Mouse (Mus musculus): ENCODE measurements at regions not wholly inside any gene's neighbourhood (a gene's known extent, or its start where the extent isn't known, plus 50 kb on each side); places are given as distances from the start of the nearest gene placed in this dataset.

- H3K27me3 ChIP-seq (replicated peaks; ENCODE audit: control insufficient read depth, insufficient read depth, low read length), result no peaks in the 10 kb centered on the region
- no peaks in the 10 kb centered on the region for H3K4me1 ChIP-seq (ENCODE audit: control insufficient read depth, insufficient read depth, low read length)
- no peaks in the 10 kb centered on the region for H3K36me3 ChIP-seq (ENCODE audit: control insufficient read depth, insufficient read depth, low read length)
- no peak overlapping the region for H3K27ac ChIP-seq (ENCODE audit: insufficient read depth, low read depth, low read length)
- DNase-seq, result no peak
- H3K4me3 ChIP-seq (ENCODE audit: insufficient read depth, low read depth, low read length), result no peak overlapping the region
- 91% methylated on average over 8 of the region's 8 CpGs for WGBS
- TF ChIP-seq CTCF (conservative IDR thresholded peaks at IDR 0.05; ENCODE audit: insufficient read depth, insufficient read length, low read depth, low read length) (no peak), POLR2A (IDR thresholded peaks at IDR 0.05; ENCODE audit: low read depth, low read length) (no peak)
Measured at GRCm38 (mm10) chr6:43914741-43915140, 248.7 kb upstream of the Tpk1 start.

DNA sequence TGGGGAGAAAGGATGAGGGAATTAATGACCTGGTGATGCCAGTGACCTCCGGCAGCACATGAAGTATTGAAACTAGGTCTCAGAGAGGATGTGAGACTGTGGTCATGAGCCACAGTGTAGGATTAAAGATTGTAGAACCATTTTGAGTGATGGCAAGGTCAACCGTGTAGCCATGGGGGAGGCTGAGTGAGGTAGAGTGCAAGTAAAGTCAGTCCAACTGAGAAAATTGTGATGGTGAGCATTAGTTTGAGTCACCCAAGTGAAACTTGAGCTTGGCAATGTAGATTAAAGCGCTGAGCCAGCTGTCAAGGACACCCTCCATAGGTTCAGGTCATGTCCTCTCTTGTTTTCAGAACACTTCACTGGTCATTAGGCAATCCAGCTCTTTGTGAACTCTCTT lies 219.9 kb upstream of the Tpk1 start:
- Histone ChIP-seq H3K27ac (ENCODE audit: insufficient read depth, low read depth, low read length) (no peak overlapping the region), H3K4me1 (ENCODE audit: control insufficient read depth, insufficient read depth, low read length) (no peaks in the 10 kb centered on the region), H3K36me3 (ENCODE audit: control insufficient read depth, insufficient read depth, low read length) (no peaks in the 10 kb centered on the region), H3K27me3 (replicated peaks; ENCODE audit: control insufficient read depth, insufficient read depth, low read length) (no peaks in the 10 kb centered on the region), H3K4me3 (ENCODE audit: insufficient read depth, low read depth, low read length) (no peak overlapping the region)
- DNase-seq, result no peak
- TF ChIP-seq POLR2A (IDR thresholded peaks at IDR 0.05; ENCODE audit: low read depth, low read length), result no peak
- TF ChIP-seq CTCF (conservative IDR thresholded peaks at IDR 0.05; ENCODE audit: insufficient read depth, insufficient read length, low read depth, low read length), result no peak
- WGBS, result 28% methylated on average over 3 of the region's 3 CpGs

GRCm38 (mm10) chr6:43876711-43877110 lies 210.6 kb upstream of the Tpk1 start:
- Histone ChIP-seq H3K27me3 (replicated peaks; ENCODE audit: control insufficient read depth, insufficient read depth, low read length) (no peaks in the 10 kb centered on the region), H3K4me3 (ENCODE audit: insufficient read depth, low read depth, low read length) (no peak overlapping the region), H3K36me3 (ENCODE audit: control insufficient read depth, insufficient read depth, low read length) (no peaks in the 10 kb centered on the region), H3K4me1 (ENCODE audit: control insufficient read depth, insufficient read depth, low read length) (no peaks in the 10 kb centered on the region), H3K27ac (ENCODE audit: insufficient read depth, low read depth, low read length) (no peak overlapping the region)
- no peak for TF ChIP-seq POLR2A (IDR thresholded peaks at IDR 0.05; ENCODE audit: low read depth, low read length)
- no peak for TF ChIP-seq CTCF (conservative IDR thresholded peaks at IDR 0.05; ENCODE audit: insufficient read depth, insufficient read length, low read depth, low read length)
- WGBS, result 35% methylated on average over 2 of the region's 2 CpGs
- no peak for DNase-seq

GRCm38 (mm10) chr6:43859406-43859805 lies 193.3 kb upstream of the Tpk1 start:
- no peak for DNase-seq
- TF ChIP-seq CTCF (conservative IDR thresholded peaks at IDR 0.05; ENCODE audit: insufficient read depth, insufficient read length, low read depth, low read length), result no peak
- H3K36me3 ChIP-seq (ENCODE audit: control insufficient read depth, insufficient read depth, low read length), result no peaks in the 10 kb centered on the region
- no peaks in the 10 kb centered on the region for H3K27me3 ChIP-seq (replicated peaks; ENCODE audit: control insufficient read depth, insufficient read depth, low read length)
- 23% methylated on average over 1 of the region's 1 CpGs for WGBS
- no peak overlapping the region for H3K27ac ChIP-seq (ENCODE audit: insufficient read depth, low read depth, low read length)
- no peak overlapping the region for H3K4me3 ChIP-seq (ENCODE audit: insufficient read depth, low read depth, low read length)
- no peaks in the 10 kb centered on the region for H3K4me1 ChIP-seq (ENCODE audit: control insufficient read depth, insufficient read depth, low read length)

- Histone ChIP-seq H3K4me3 (ENCODE audit: insufficient read depth, low read depth, low read length) (no peak overlapping the region), H3K36me3 (ENCODE audit: control insufficient read depth, insufficient read depth, low read length) (no peaks in the 10 kb centered on the region), H3K27ac (ENCODE audit: insufficient read depth, low read depth, low read length) (no peak overlapping the region), H3K27me3 (replicated peaks; ENCODE audit: control insufficient read depth, insufficient read depth, low read length) (no peaks in the 10 kb centered on the region), H3K4me1 (ENCODE audit: control insufficient read depth, insufficient read depth, low read length) (no peaks in the 10 kb centered on the region)
- no peak for TF ChIP-seq CTCF (conservative IDR thresholded peaks at IDR 0.05; ENCODE audit: insufficient read depth, insufficient read length, low read depth, low read length)
- no peak for TF ChIP-seq POLR2A (IDR thresholded peaks at IDR 0.05; ENCODE audit: low read depth, low read length)
- 65% methylated on average over 1 of the region's 1 CpGs for WGBS
- DNase-seq, result no peak
Measured at GRCm38 (mm10) chr6:43857046-43857445, 191.0 kb upstream of the Tpk1 start.

- H3K4me1 ChIP-seq (ENCODE audit: control insufficient read depth, insufficient read depth, low read length), result no peaks in the 10 kb centered on the region
- WGBS, result 64% methylated on average over 1 of the region's 1 CpGs
- H3K4me3 ChIP-seq (ENCODE audit: insufficient read depth, low read depth, low read length), result no peak overlapping the region
- DNase-seq, result no peak
- TF ChIP-seq POLR2A (IDR thresholded peaks at IDR 0.05; ENCODE audit: low read depth, low read length), result no peak
- no peak for TF ChIP-seq CTCF (conservative IDR thresholded peaks at IDR 0.05; ENCODE audit: insufficient read depth, insufficient read length, low read depth, low read length)
- no peaks in the 10 kb centered on the region for H3K36me3 ChIP-seq (ENCODE audit: control insufficient read depth, insufficient read depth, low read length)
- no peak overlapping the region for H3K27ac ChIP-seq (ENCODE audit: insufficient read depth, low read depth, low read length)
- no peaks in the 10 kb centered on the region for H3K27me3 ChIP-seq (replicated peaks; ENCODE audit: control insufficient read depth, insufficient read depth, low read length)
Measured at GRCm38 (mm10) chr6:43853461-43853860, 187.4 kb upstream of the Tpk1 start.

DNA sequence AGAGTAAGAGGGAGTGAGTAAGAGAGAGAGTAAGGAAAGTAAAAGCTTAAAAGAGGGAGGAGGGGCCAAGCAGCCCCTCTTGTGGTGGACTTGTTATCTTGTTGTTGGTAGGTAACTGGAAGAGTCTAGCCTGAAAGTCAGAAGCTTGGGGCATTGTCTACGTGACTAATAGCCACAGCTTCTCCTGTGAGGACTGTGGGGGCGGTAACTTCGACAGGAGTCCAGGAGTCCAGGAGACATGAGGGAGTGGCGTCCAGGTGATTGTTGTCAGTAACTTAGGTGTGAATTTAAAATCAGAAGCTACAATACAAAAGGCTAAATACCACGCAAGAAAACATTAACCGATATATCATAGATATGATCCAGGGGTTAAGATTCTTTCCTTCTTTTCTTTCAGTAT lies 185.2 kb upstream of the Tpk1 start:
- WGBS, result 74% methylated on average over 6 of the region's 6 CpGs
- DNase-seq, result peak; percentile 11
- no peak overlapping the region for H3K27ac ChIP-seq (ENCODE audit: insufficient read depth, low read depth, low read length)

GRCm38 (mm10) chr6:43838960-43839359 lies 172.9 kb upstream of the Tpk1 start:
- 58% methylated on average over 6 of the region's 6 CpGs for WGBS
- no peak overlapping the region for H3K4me3 ChIP-seq (ENCODE audit: insufficient read depth, low read depth, low read length)
- H3K36me3 ChIP-seq (ENCODE audit: control insufficient read depth, insufficient read depth, low read length), result no peaks in the 10 kb centered on the region
- no peak for DNase-seq
- H3K4me1 ChIP-seq (ENCODE audit: control insufficient read depth, insufficient read depth, low read length), result no peaks in the 10 kb centered on the region
- H3K27ac ChIP-seq (ENCODE audit: insufficient read depth, low read depth, low read length), result no peak overlapping the region
- no peaks in the 10 kb centered on the region for H3K27me3 ChIP-seq (replicated peaks; ENCODE audit: control insufficient read depth, insufficient read depth, low read length)
- TF ChIP-seq POLR2A (IDR thresholded peaks at IDR 0.05; ENCODE audit: low read depth, low read length) (no peak), CTCF (conservative IDR thresholded peaks at IDR 0.05; ENCODE audit: insufficient read depth, insufficient read length, low read depth, low read length) (no peak)

More for the DNA sequence above, 185.2 kb upstream of the Tpk1 start:
- no peaks in the 10 kb centered on the region for H3K4me1 ChIP-seq (ENCODE audit: control insufficient read depth, insufficient read depth, low read length)
- no peaks in the 10 kb centered on the region for H3K27me3 ChIP-seq (replicated peaks; ENCODE audit: control insufficient read depth, insufficient read depth, low read length)
- no peaks in the 10 kb centered on the region for H3K36me3 ChIP-seq (ENCODE audit: control insufficient read depth, insufficient read depth, low read length)
- TF ChIP-seq POLR2A (IDR thresholded peaks at IDR 0.05; ENCODE audit: low read depth, low read length) (no peak), CTCF (conservative IDR thresholded peaks at IDR 0.05; ENCODE audit: insufficient read depth, insufficient read length, low read depth, low read length) (no peak)
- no peak overlapping the region for H3K4me3 ChIP-seq (ENCODE audit: insufficient read depth, low read depth, low read length)

Data from kidney, adult 2 months (tissue).